Mouse (Mus musculus) regulatory T cell (primary cell): ENCODE results near the gene Odam.

ENCODE experiments used
- in situ Hi-C: fragments of 300-600 bp; cut with MboI, MseI; formaldehyde crosslinking; loops from one replicate; pipeline ENCODE4 v1.15.1; 2025; ENCODE audit warnings: high pct_unique_total_duplicates

Odam gene

GRCm38 (mm10) chr5:87884729-87885128 lies at the start of gene Odam:
Gene Odam (plus strand): TSS chr5:87885029.
- in situ Hi-C loops: no loop called here

- in situ Hi-C loops: no loop called here
Observed at GRCm38 (mm10) chr5:87855136-87855716, 29.6 kb upstream of the Odam start.

- in situ Hi-C loops: no loop called here
Observed at GRCm38 (mm10) chr5:87870084-87870483, 14.7 kb upstream of the Odam start.

GRCm38 (mm10) chr5:87871423-87871822 lies 13.4 kb upstream of the Odam start:
- in situ Hi-C loops: no loop called here

- in situ Hi-C loops: no loop called here
Observed at GRCm38 (mm10) chr5:87925372-87925771, 40.5 kb downstream of the Odam start, which contains the start of gene Csn3. Gene Csn3 (plus strand): TSS chr5:87925579.

GRCm38 (mm10) chr5:87931603-87932002 lies 46.8 kb downstream of the Odam start:
- in situ Hi-C loops: no loop called here

- in situ Hi-C loops: no loop called here
Observed at GRCm38 (mm10) chr5:87940752-87941151, 55.9 kb downstream of the Odam start.

GRCm38 (mm10) chr5:87942515-87942914 lies 57.7 kb downstream of the Odam start:
- in situ Hi-C loops: no loop called here
